Mouse (Mus musculus) myocyte (in vitro differentiated cells): ENCODE results near the gene Commd1. TPM values are rescaled to one million over a fixed set of nuclear protein-coding genes. Genes with fewer than 3 reads are reported as not detected.

ENCODE experiments used
- H3K27me3 ChIP-seq: one replicate; pipeline ENCODE4 v1.6.1; 2011; ENCODE audit not compliant: control insufficient read depth, insufficient read depth, insufficient read length
- H3K36me3 ChIP-seq: one replicate; pipeline ENCODE4 v1.6.1; 2011; ENCODE audit not compliant: control insufficient read depth, insufficient read depth
- H3K4me2 ChIP-seq: one replicate; pipeline ENCODE4 v1.6.1; 2011; ENCODE audit warnings: low read depth, control low read depth
- H3K4me3 ChIP-seq: one replicate; pipeline ENCODE4 v1.5.1; 2011; ENCODE audit warnings: mild to moderate bottlenecking, control low read depth, moderate library complexity
- H3K79me2 ChIP-seq: one replicate; pipeline ENCODE4 v1.6.1; 2011; ENCODE audit not compliant: control insufficient read depth, insufficient read depth
- H3ac ChIP-seq: one replicate; pipeline ENCODE4 v1.6.1; 2011; ENCODE audit not compliant: control insufficient read depth, insufficient read length
- CEBPB ChIP-seq: IDR thresholded peaks from 2 replicates; pipeline ENCODE4 v1.6.1; 2011; ENCODE audit warnings: mild to moderate bottlenecking, moderate library complexity; ENCODE audit not compliant: poor library complexity, insufficient read depth, severe bottlenecking
- E2F4 ChIP-seq: IDR thresholded peaks from one replicate; pipeline ENCODE4 v1.6.1; 2011; ENCODE audit warnings: mild to moderate bottlenecking, control low read depth, moderate library complexity; ENCODE audit not compliant: insufficient read depth
- MAX ChIP-seq: IDR thresholded peaks from one replicate; pipeline ENCODE4 v1.6.1; 2011; ENCODE audit warnings: low read depth, mild to moderate bottlenecking, control low read depth
- MYOD1 ChIP-seq, 3 experiments: IDR thresholded peaks; one replicate each; pipeline ENCODE4 v1.6.1; 2011; ENCODE audit warnings: control low read depth in 2 of 3, low read depth in 2 of 3, mild to moderate bottlenecking in 2 of 3, moderate library complexity in 1 of 3; ENCODE audit not compliant: insufficient read length in 2 of 3, control insufficient read depth in 1 of 3
- MYOG ChIP-seq, 3 experiments: IDR thresholded peaks; one replicate each; pipeline ENCODE4 v1.6.1; 2011; ENCODE audit warnings: control low read depth in 2 of 3, low read depth in 2 of 3, mild to moderate bottlenecking in 2 of 3; ENCODE audit not compliant: insufficient read length in 2 of 3, control insufficient read depth in 1 of 3, insufficient read depth in 1 of 3
- POLR2A ChIP-seq: IDR thresholded peaks from one replicate; pipeline ENCODE4 v1.6.1; 2011; ENCODE audit warnings: low read depth, mild to moderate bottlenecking, control low read depth, moderate library complexity; ENCODE audit not compliant: insufficient read length
- POLR2AphosphoS2 ChIP-seq: IDR thresholded peaks from one replicate; pipeline ENCODE4 v1.6.1; 2011; ENCODE audit warnings: low read depth, control low read depth; ENCODE audit not compliant: insufficient read length
- REST ChIP-seq: IDR thresholded peaks from one replicate; pipeline ENCODE4 v1.6.1; 2011; ENCODE audit warnings: mild to moderate bottlenecking, control low read depth, moderate library complexity; ENCODE audit not compliant: insufficient read depth, insufficient read length
- SRF ChIP-seq: IDR thresholded peaks from one replicate; pipeline ENCODE4 v1.6.1; 2011; ENCODE audit warnings: low read depth; ENCODE audit not compliant: control insufficient read depth, insufficient read length
- TCF12 ChIP-seq: IDR thresholded peaks from one replicate; pipeline ENCODE4 v1.6.1; 2011; ENCODE audit warnings: mild to moderate bottlenecking, control low read depth; ENCODE audit not compliant: poor library complexity, insufficient read depth, severe bottlenecking
- TCF3 ChIP-seq: IDR thresholded peaks from one replicate; pipeline ENCODE4 v1.6.1; 2011; ENCODE audit warnings: low read depth, control low read depth; ENCODE audit not compliant: insufficient read length
- USF1 ChIP-seq: IDR thresholded peaks from one replicate; pipeline ENCODE4 v1.6.1; 2011; ENCODE audit warnings: low read depth, mild to moderate bottlenecking, control low read depth, moderate library complexity
- polyA plus RNA-seq: library from polyadenylated mRNA; unstranded; fragments of >200 nt; fragmentation: generic; extraction: Trizol; gene quantifications from one replicate; pipeline ENCODE4 v1.2.1, GENCODE M21; 2012; ENCODE audit warnings: missing spikeins

Commd1 gene
- polyA plus RNA-seq, 1 experiment = 174 TPM

GRCm38 (mm10) chr11:22930129-22930528, 52.1 kb downstream of the Commd1 start:
- no peak for TF ChIP-seq POLR2A
- no peak for TF ChIP-seq SRF
- no peak for TF ChIP-seq USF1
- TF ChIP-seq REST = no peak
- TF ChIP-seq POLR2AphosphoS2 = no peak
- Histone ChIP-seq H3K27me3 (no peaks in the 10 kb centered on the region), H3K36me3 (no peaks in the 10 kb centered on the region)

GRCm38 (mm10) chr11:22928586-22929169, 53.5 kb downstream of the Commd1 start:
- H3K4me2 ChIP-seq = no peak overlapping the region

More at GRCm38 (mm10) chr11:22930129-22930528, 52.1 kb downstream of the Commd1 start:
- Histone ChIP-seq H3ac (no peak overlapping the region), H3K4me3 (no peak overlapping the region), H3K4me2 (no peak overlapping the region), H3K79me2 (peaks cover 5% of the 10 kb centered on the region)

GRCm38 (mm10) chr11:22923606-22924005, 58.6 kb downstream of the Commd1 start:
- no peaks in the 10 kb centered on the region for H3K27me3 ChIP-seq
- H3K4me3 ChIP-seq = no peak overlapping the region
- TF ChIP-seq POLR2AphosphoS2 = no peak
- no peak for TF ChIP-seq REST
- TF ChIP-seq USF1 = no peak
- no peak for TF ChIP-seq MAX
- no peak for TF ChIP-seq E2F4
- TF ChIP-seq TCF3 = no peak
- no peak for TF ChIP-seq POLR2A
- TF ChIP-seq MYOG (IDR thresholded peaks at IDR 0.05; ENCODE audit: control insufficient read depth in 1 of 3, insufficient read depth in 1 of 3, insufficient read length in 2 of 3, low read depth in 2 of 3) = no peak
- no peak for TF ChIP-seq MYOD1 (IDR thresholded peaks at IDR 0.05; ENCODE audit: control insufficient read depth in 1 of 3, insufficient read length in 2 of 3, low read depth in 2 of 3)
- no peak for TF ChIP-seq TCF12
- no peak for TF ChIP-seq SRF
- no peak for TF ChIP-seq CEBPB
- no peaks in the 10 kb centered on the region for H3K36me3 ChIP-seq
- H3K4me2 ChIP-seq = no peak overlapping the region
- no peak overlapping the region for H3ac ChIP-seq
- H3K79me2 ChIP-seq = no peaks in the 10 kb centered on the region

More at GRCm38 (mm10) chr11:22928586-22929169, 53.5 kb downstream of the Commd1 start:
- no peaks in the 10 kb centered on the region for H3K27me3 ChIP-seq
- H3K79me2 ChIP-seq = peaks cover 5% of the 10 kb centered on the region
- H3K4me3 ChIP-seq = no peak overlapping the region
- TF ChIP-seq POLR2A (no peak), TCF3 (no peak), SRF (no peak), REST (no peak), TCF12 (no peak)
- no peak overlapping the region for H3ac ChIP-seq
- no peaks in the 10 kb centered on the region for H3K36me3 ChIP-seq

- Histone ChIP-seq H3K4me3 (no peak overlapping the region), H3ac (no peak overlapping the region)
- no peak for TF ChIP-seq CEBPB
- TF ChIP-seq REST = no peak
- TF ChIP-seq E2F4 = no peak
- no peak for TF ChIP-seq TCF12
- no peak for TF ChIP-seq SRF
Observed at GRCm38 (mm10) chr11:22922546-22922945, 59.6 kb downstream of the Commd1 start.

GRCm38 (mm10) chr11:22919336-22919735, 62.8 kb downstream of the Commd1 start:
- Histone ChIP-seq H3ac (no peak overlapping the region), H3K4me2 (no peak overlapping the region), H3K36me3 (no peaks in the 10 kb centered on the region), H3K27me3 (no peaks in the 10 kb centered on the region), H3K79me2 (no peaks in the 10 kb centered on the region), H3K4me3 (no peak overlapping the region)
- TF ChIP-seq POLR2A (no peak), SRF (no peak), USF1 (no peak), CEBPB (no peak), REST (no peak), E2F4 (no peak), MAX (no peak), MYOG (IDR thresholded peaks at IDR 0.05; ENCODE audit: control insufficient read depth in 1 of 3, insufficient read depth in 1 of 3, insufficient read length in 2 of 3, low read depth in 2 of 3) (no peak), TCF3 (no peak), POLR2AphosphoS2 (no peak), MYOD1 (IDR thresholded peaks at IDR 0.05; ENCODE audit: control insufficient read depth in 1 of 3, insufficient read length in 2 of 3, low read depth in 2 of 3) (no peak), TCF12 (no peak)

More at GRCm38 (mm10) chr11:22922546-22922945, 59.6 kb downstream of the Commd1 start:
- Histone ChIP-seq H3K4me2 (no peak overlapping the region), H3K79me2 (no peaks in the 10 kb centered on the region), H3K36me3 (no peaks in the 10 kb centered on the region), H3K27me3 (no peaks in the 10 kb centered on the region)
